Comparison of ENCODE assay signal across 8 mouse cellular contexts in the genomic region with DNA sequence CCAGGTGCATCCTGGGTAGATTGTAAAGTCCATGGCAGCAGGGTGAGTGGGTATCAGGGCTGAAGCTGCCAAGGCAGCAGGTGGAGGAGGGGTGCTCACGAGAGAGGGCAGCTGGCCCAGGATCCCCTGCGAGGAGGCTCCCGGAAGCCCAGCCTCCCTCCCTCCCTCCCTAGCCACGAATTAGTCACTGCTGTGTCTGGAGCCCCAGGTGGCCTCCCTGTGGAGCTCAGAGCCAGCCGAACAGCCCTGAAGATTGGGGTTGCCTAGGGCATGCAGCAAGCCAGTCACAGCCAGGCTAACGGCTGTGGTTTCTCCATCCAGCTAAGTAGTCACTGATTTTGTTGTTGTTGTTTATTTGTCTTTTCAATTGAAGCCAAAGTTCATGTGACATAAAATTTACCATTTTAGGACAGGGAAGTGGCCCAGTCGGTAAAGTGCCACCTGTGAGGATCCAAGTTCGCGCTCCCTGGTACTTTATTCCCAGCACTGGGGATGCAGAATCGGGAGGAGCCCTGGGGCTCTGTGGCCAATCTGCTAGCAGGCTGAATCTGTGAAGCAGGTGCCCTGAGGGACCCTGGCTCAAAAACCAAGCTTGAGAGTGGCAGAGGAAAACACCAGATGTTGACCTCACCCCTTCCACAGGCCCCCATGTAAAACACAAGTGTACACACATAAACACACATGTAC. TPM values are rescaled to one million over a fixed set of nuclear protein-coding genes. Genes with fewer than 3 reads are reported as not detected.
DNase-seq lines count a peak whose midpoint lies in the region; ATAC-seq lines count a peak whose summit lies in the region.

No protein-coding gene starts in this region.

- H3K9me3 ChIP-seq in hindbrain, embryonic 12.5 days (replicated peaks): no peaks in the 10 kb centered on the region
- H3K9me3 ChIP-seq in megakaryocyte, embryonic 14.5 days: no peaks in the 10 kb centered on the region

- H3K36me3 ChIP-seq in hindbrain, embryonic 12.5 days: no peaks in the 10 kb centered on the region
- peaks cover 75% of the 10 kb centered on the region for H3K36me3 ChIP-seq in megakaryocyte, embryonic 14.5 days (replicated peaks; ENCODE audit: low read length)

- ATAC-seq in hindbrain, embryonic 12.5 days (ENCODE audit: low FRiP score): peak; percentile 81

- peaks cover 16% of the 10 kb centered on the region for H3K4me1 ChIP-seq in hindbrain, embryonic 12.5 days
- H3K4me1 ChIP-seq in megakaryocyte, embryonic 14.5 days: peaks cover 82% of the 10 kb centered on the region

- peak; percentile 70 to 81 for DNase-seq in adrenal gland, adult (ENCODE audit: inconsistent age in 2 of 2, low spot score in 1 of 2)
- no peak for DNase-seq in adrenal gland, postnatal 4 days (ENCODE audit: low spot score in 2 of 2)
- peak; percentile 71 for DNase-seq in NIH3T3 (ENCODE audit: low read depth)
- peak; percentile 31 for DNase-seq in embryo, embryonic 11.5 days (ENCODE audit: low read depth, low spot score)
- peak; percentile 53 to 55 for DNase-seq in thymus, postnatal 10 days (ENCODE audit: low spot score in 2 of 2)
- DNase-seq in lung, postnatal 25 days (ENCODE audit: low spot score): no peak

- H3K4me3 ChIP-seq in hindbrain, embryonic 12.5 days: no peak overlapping the region
- H3K4me3 ChIP-seq in megakaryocyte, embryonic 14.5 days (replicated peaks): peak overlapping the region; percentile 84

- no peaks in the 10 kb centered on the region for H3K27me3 ChIP-seq in hindbrain, embryonic 12.5 days
- no peaks in the 10 kb centered on the region for H3K27me3 ChIP-seq in megakaryocyte, embryonic 14.5 days (replicated peaks)

- peak overlapping the region; percentile 56 for H3K27ac ChIP-seq in hindbrain, embryonic 12.5 days

- peak overlapping the region; percentile 39; the same call in 1 of the 2 replicates for H3K4me2 ChIP-seq in hindbrain, embryonic 12.5 days (replicated peaks)

- H3K9ac ChIP-seq in hindbrain, embryonic 12.5 days: no peak overlapping the region

- 10% methylated on average over 10 of the region's 10 CpGs for WGBS in hindbrain, embryonic 12.5 days

RNA-seq across cellular contexts. Expression of gene Tesc, which starts 10.4 kb away (rescaled TPM):
- 10 to 100 TPM; 53.7 to 60.8 TPM for total RNA-seq in adrenal gland, postnatal 4 days (2021)
- polyA plus RNA-seq in hindbrain, embryonic 12.5 days (2016; fragmentation: Nextera tagmentation; extraction: Ambion mirVana): 0.53 and 0.56 TPM in 2 replicates
- polyA plus RNA-seq in megakaryocyte, embryonic 14.5 days (2012; ENCODE audit: insufficient read depth, low replicate concordance): 940 and 1,036 TPM in 2 replicates

Comparison
In these comparisons a context has a peak if more than half of its experiments do, and no peak if none do; other contexts are left out.
1. DNase-seq: peak in adrenal gland, adult (2 of 2), NIH3T3 (single experiment), embryo, embryonic 11.5 days (single experiment) and thymus, postnatal 10 days (2 of 2); none in adrenal gland, postnatal 4 days (0 of 2) and lung, postnatal 25 days (single experiment).
2. RNA of gene Tesc, which starts 10.4 kb away (polyA plus RNA-seq): 940 to 1,036 TPM in megakaryocyte, embryonic 14.5 days; 0.53 to 0.56 TPM in hindbrain, embryonic 12.5 days; every median in the first group is over 100 times any median in the second.